In genomic region chr5:122968322-122968721, GRCm38 (mm10) we compare ENCODE assay signal across 8 mouse cellular contexts. TPM values are rescaled to one million over a fixed set of nuclear protein-coding genes. Genes with fewer than 3 reads are reported as not detected.
DNase-seq lines count a peak whose midpoint lies in the region; ATAC-seq and TF ChIP-seq lines count a peak whose summit lies in the region.

No protein-coding gene starts in this region.

- H3K4me2 ChIP-seq in forebrain, embryonic 15.5 days (replicated peaks) = no peak overlapping the region

- no peaks in the 10 kb centered on the region for H3K27me3 ChIP-seq in forebrain, embryonic 15.5 days

- peak; percentile 77 for TF ChIP-seq CTCF in brain, embryonic 14.5 days (IDR thresholded peaks at IDR 0.05; ENCODE audit: borderline replicate concordance, extremely low read depth, insufficient read depth, insufficient read length)

- H3K36me3 ChIP-seq in forebrain, embryonic 15.5 days = no peaks in the 10 kb centered on the region

- no peak overlapping the region for H3K9ac ChIP-seq in forebrain, embryonic 15.5 days (replicated peaks)

- 0 out of 2 replicates have a peak, but pooled peaks have one; percentile 6 for ATAC-seq in forebrain, embryonic 15.5 days (replicated peaks)
- ATAC-seq in inflammation-experienced regulatory T-cells, adult 6 months = peak; percentile 77
- ATAC-seq in megakaryocyte-erythroid progenitor cell, adult 5-6 weeks (replicated peaks; ENCODE audit: low FRiP score, low TSS enrichment, poor library complexity, severe bottlenecking) = peak; percentile 57; the same call in 1 of the 2 replicates

- DNase-seq in heart, adult 8-10 months (ENCODE audit: low spot score) = peak; percentile 65
- no peak for DNase-seq in heart, postnatal 25 days (ENCODE audit: low spot score)
- DNase-seq in brain, embryonic 14.5 days (ENCODE audit: low read depth) = peak; percentile 82
- peak; percentile 62 to 75 for DNase-seq in left cerebral cortex, adult 18-20 months (ENCODE audit: low spot score in 2 of 2)
- DNase-seq in spleen, postnatal 14 days (ENCODE audit: low spot score in 2 of 2) = peak; percentile 56 to 73

- TF ChIP-seq POLR2A in brain, embryonic 14.5 days (IDR thresholded peaks at IDR 0.05; ENCODE audit: borderline replicate concordance, extremely low read depth, insufficient read depth, insufficient read length, poor library complexity, severe bottlenecking) = no peak

- no peaks in the 10 kb centered on the region for H3K9me3 ChIP-seq in forebrain, embryonic 15.5 days

- 38% methylated on average over 4 of the region's 4 CpGs for WGBS in forebrain, embryonic 15.5 days

- H3K27ac ChIP-seq in forebrain, embryonic 15.5 days (replicated peaks) = no peak overlapping the region

- H3K4me1 ChIP-seq in forebrain, embryonic 15.5 days = peaks cover 22% of the 10 kb centered on the region

- intact Hi-C loops in heart, postnatal 25 days (cut with DNase I) = loop anchor here (1.0 to 5.0 kb wide), 3 partner anchors 44 to 204 kb away; no protein-coding TSS in a partner anchor

- no peak overlapping the region for H3K4me3 ChIP-seq in forebrain, embryonic 15.5 days

RNA-seq across cellular contexts. Expression of gene Kdm2b, which starts 21.3 kb away (rescaled TPM):
- total RNA-seq in heart, adult 8-10 months (2022) = 10 to 100 TPM; 12.7 to 14.9 (median 14.4) TPM
- total RNA-seq in heart, postnatal 25 days (2021) = 10 to 100 TPM; 15.4 to 16.8 TPM
- polyA plus RNA-seq in brain, embryonic 14.5 days (2012; rRNA removed) = 81.7 and 102 TPM in 2 replicates
- polyA plus RNA-seq in forebrain, embryonic 15.5 days (2015; fragmentation: Nextera tagmentation; extraction: Ambion mirVana) = 138 and 141 TPM in 2 replicates
- 10 to 100 TPM; 29.8 to 58.3 (median 53.4) TPM for polyA plus RNA-seq in inflammation-experienced regulatory T-cells, adult 6 months (2017; shearing (Covaris generic))
- 10 to 100 TPM; 24.2 to 25.5 TPM for total RNA-seq in left cerebral cortex, adult 18-20 months (2021)
- 58.8 and 70.5 TPM in 2 replicates for total RNA-seq in megakaryocyte-erythroid progenitor cell, adult 5-6 weeks (2014; fragmentation: Nextera tagmentation)
- 62.3 and 64.0 TPM in 2 replicates for total RNA-seq in megakaryocyte-erythroid progenitor cell, adult 5-6 weeks (2017)

RNA-seq across cellular contexts. Expression of gene Orai1, which starts 46.6 kb away (rescaled TPM):
- total RNA-seq in heart, adult 8-10 months (2022) = 10 to 100 TPM; 13.3 to 16.3 (median 15.2) TPM
- 10 to 100 TPM; 15.1 to 16.1 TPM for total RNA-seq in heart, postnatal 25 days (2021)
- 21.2 and 23.6 TPM in 2 replicates for polyA plus RNA-seq in brain, embryonic 14.5 days (2012; rRNA removed)
- 14.0 and 14.9 TPM in 2 replicates for polyA plus RNA-seq in forebrain, embryonic 15.5 days (2015; fragmentation: Nextera tagmentation; extraction: Ambion mirVana)
- 10 to 100 TPM in 1 of 3 experiments, 1 to 10 TPM in 2; 7.3 to 10.0 (median 8.0) TPM for polyA plus RNA-seq in inflammation-experienced regulatory T-cells, adult 6 months (2017; shearing (Covaris generic))
- 1 to 10 TPM; 8.8 to 10.0 TPM for total RNA-seq in left cerebral cortex, adult 18-20 months (2021)
- total RNA-seq in megakaryocyte-erythroid progenitor cell, adult 5-6 weeks (2014; fragmentation: Nextera tagmentation) = 6.0 and 7.7 TPM in 2 replicates
- total RNA-seq in megakaryocyte-erythroid progenitor cell, adult 5-6 weeks (2017) = 3.9 and 4.9 TPM in 2 replicates

Comparison
In these comparisons a context has a peak if more than half of its experiments do, and no peak if none do; other contexts are left out.
1. ATAC-seq: peak in every context shown above with its lines; median percentile 77 in inflammation-experienced regulatory T-cells, adult 6 months; 57 in megakaryocyte-erythroid progenitor cell, adult 5-6 weeks; 6 in forebrain, embryonic 15.5 days.